Mouse (Mus musculus) midbrain, embryonic 15.5 days (tissue): ENCODE data around the gene Iqsec1. TPM values are rescaled to one million over a fixed set of nuclear protein-coding genes. Genes with fewer than 3 reads are reported as not detected.

Experiments used
- ATAC-seq: fragments of 200-750 bp; cut with Nextera tagmentation; replicated peaks from 2 replicates; pipeline ENCODE4 v1.8.0; 2017; ENCODE audit warnings: moderate TSS enrichment
- H3K27ac ChIP-seq: fragments of 300-500 bp; sonication (generic); 2 replicates; pipeline ENCODE4 v1.5.1; 2015; ENCODE audit warnings: mild to moderate bottlenecking, inconsistent platforms
- H3K27me3 ChIP-seq: fragments of 300-500 bp; sonication (generic); replicated peaks from 2 replicates; pipeline ENCODE4 v1.6.1; 2015; ENCODE audit warnings: inconsistent platforms
- H3K36me3 ChIP-seq: fragments of 300-500 bp; sonication (generic); replicated peaks from 2 replicates; pipeline ENCODE4 v1.6.1; 2015; ENCODE audit warnings: inconsistent platforms
- H3K4me1 ChIP-seq: fragments of 300-500 bp; sonication (generic); 2 replicates; pipeline ENCODE4 v1.6.1; 2015; ENCODE audit warnings: inconsistent platforms
- H3K4me2 ChIP-seq: fragments of 300-500 bp; sonication (generic); 2 replicates; pipeline ENCODE4 v1.6.1; 2015; ENCODE audit warnings: inconsistent platforms, mild to moderate bottlenecking, moderate library complexity
- H3K4me3 ChIP-seq: fragments of 300-500 bp; sonication (generic); 2 replicates; pipeline ENCODE4 v1.5.1; 2015; ENCODE audit warnings: mild to moderate bottlenecking, inconsistent platforms
- H3K9ac ChIP-seq: fragments of 300-500 bp; sonication (generic); 2 replicates; pipeline ENCODE4 v1.6.1; 2015; ENCODE audit warnings: mild to moderate bottlenecking, inconsistent platforms
- H3K9me3 ChIP-seq: fragments of 300-500 bp; sonication (generic); 2 replicates; pipeline ENCODE4 v1.6.1; 2016; ENCODE audit warnings: inconsistent platforms
- WGBS: fragments of 180-500 bp; shearing (Covaris S2); methylation state at CpG from one replicate; pipeline ENCODE4 v1.1.7; 2015; ENCODE audit warnings: mixed read lengths; 5-methylcytosine and 5-hydroxymethylcytosine counted together
- polyA plus RNA-seq: library from polyadenylated mRNA; unstranded; fragments of >200 nt; fragmentation: Nextera tagmentation; extraction: Ambion mirVana; gene quantifications from 2 replicates; pipeline ENCODE4 v1.2.1, GENCODE M21; 2015

Gene Iqsec1
- polyA plus RNA-seq, 1 experiment from 2014 or later, result 25.9 TPM

GRCm38 (mm10) chr6:90754927-90755612 lies 233.4 kb downstream of the Iqsec1 start:
- no peaks in the 10 kb centered on the region for H3K27me3 ChIP-seq

DNA sequence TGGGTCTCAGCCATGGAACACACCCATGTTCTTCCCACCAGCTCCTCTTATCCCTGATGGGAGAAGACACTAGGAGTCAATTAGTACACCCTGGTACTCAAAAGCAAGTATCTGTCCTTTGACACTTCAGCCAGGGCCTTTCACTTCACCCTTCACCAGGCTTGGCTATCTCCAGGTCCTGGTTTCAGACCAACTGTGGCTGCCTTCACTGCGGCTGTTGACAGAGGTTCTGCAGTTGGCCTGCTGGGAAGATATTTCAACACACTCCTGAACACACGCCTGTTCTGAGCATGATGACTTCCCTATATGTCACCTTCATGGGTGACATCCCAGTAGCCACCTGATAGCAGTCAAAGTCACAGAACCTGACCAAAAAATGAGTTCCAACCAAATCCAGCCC lies 234.4 kb downstream of the Iqsec1 start:
- Histone ChIP-seq H3K4me2 (no peak overlapping the region), H3K9ac (no peak overlapping the region), H3K36me3 (no peaks in the 10 kb centered on the region), H3K27me3 (no peaks in the 10 kb centered on the region), H3K4me1 (no peaks in the 10 kb centered on the region), H3K9me3 (no peaks in the 10 kb centered on the region), H3K27ac (no peak overlapping the region), H3K4me3 (no peak overlapping the region)
- ATAC-seq, result no peak
- WGBS, result 90% methylated on average over 2 of the region's 2 CpGs

More at GRCm38 (mm10) chr6:90754927-90755612, 233.4 kb downstream of the Iqsec1 start:
- ATAC-seq, result no peak
- Histone ChIP-seq H3K4me2 (no peak overlapping the region), H3K4me3 (no peak overlapping the region), H3K36me3 (no peaks in the 10 kb centered on the region), H3K9me3 (no peaks in the 10 kb centered on the region), H3K9ac (no peak overlapping the region), H3K27ac (no peak overlapping the region), H3K4me1 (peaks cover 8% of the 10 kb centered on the region; the same call in 1 of the 2 replicates)
- 87% methylated on average over 7 of the region's 7 CpGs for WGBS

DNA sequence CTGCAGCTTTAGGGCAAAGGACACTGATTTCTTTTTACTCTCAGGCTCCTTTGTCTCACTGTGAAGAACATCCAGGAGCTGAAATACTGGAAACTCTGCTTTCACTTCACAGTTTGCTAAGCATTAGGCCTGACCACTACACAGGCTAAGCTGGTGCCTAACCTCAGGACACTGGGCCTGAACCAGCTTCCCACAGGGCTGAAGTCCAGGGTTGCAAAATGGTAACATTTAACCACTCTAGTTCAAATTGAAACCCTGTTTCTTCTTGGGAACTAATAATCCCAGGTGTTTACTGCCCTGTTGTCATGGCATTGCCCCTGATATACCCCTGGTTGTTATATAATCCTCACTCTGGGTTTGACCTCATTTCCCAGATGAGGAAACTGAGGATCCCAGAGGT lies 234.8 kb downstream of the Iqsec1 start:
- no peak overlapping the region for H3K9ac ChIP-seq
- no peak overlapping the region for H3K4me2 ChIP-seq
- no peak overlapping the region for H3K27ac ChIP-seq
- no peak overlapping the region for H3K4me3 ChIP-seq
- ATAC-seq, result no peak
- no peaks in the 10 kb centered on the region for H3K27me3 ChIP-seq
- no peaks in the 10 kb centered on the region for H3K4me1 ChIP-seq
- H3K36me3 ChIP-seq, result no peaks in the 10 kb centered on the region
- H3K9me3 ChIP-seq, result no peaks in the 10 kb centered on the region

DNA sequence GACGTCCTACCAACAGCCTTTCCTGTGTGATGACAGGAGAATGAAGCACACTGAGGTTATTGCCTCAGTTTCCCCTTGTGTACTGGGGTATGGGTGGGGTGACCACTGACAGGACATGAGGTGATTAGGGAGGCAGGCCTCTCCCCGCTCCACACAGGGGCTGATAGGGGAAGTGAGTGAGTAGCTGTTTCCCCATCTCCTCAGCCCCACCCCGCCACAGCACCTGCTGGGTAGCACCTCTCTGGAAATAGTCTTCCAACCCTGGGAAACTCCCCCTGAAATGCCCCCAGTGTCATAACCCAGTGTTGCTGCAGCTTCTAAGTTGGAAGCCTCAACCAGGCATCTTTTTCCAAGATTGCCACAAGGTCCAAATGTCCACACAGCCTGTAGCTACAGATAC lies 236.9 kb downstream of the Iqsec1 start:
- no peaks in the 10 kb centered on the region for H3K9me3 ChIP-seq
- H3K4me2 ChIP-seq, result no peak overlapping the region
- WGBS, result 89% methylated on average over 3 of the region's 3 CpGs
- peaks cover 2% of the 10 kb centered on the region for H3K4me1 ChIP-seq
- no peak overlapping the region for H3K4me3 ChIP-seq
- H3K27me3 ChIP-seq, result no peaks in the 10 kb centered on the region
- no peak overlapping the region for H3K9ac ChIP-seq
- no peak overlapping the region for H3K27ac ChIP-seq
- no peaks in the 10 kb centered on the region for H3K36me3 ChIP-seq
- no peak for ATAC-seq

DNA sequence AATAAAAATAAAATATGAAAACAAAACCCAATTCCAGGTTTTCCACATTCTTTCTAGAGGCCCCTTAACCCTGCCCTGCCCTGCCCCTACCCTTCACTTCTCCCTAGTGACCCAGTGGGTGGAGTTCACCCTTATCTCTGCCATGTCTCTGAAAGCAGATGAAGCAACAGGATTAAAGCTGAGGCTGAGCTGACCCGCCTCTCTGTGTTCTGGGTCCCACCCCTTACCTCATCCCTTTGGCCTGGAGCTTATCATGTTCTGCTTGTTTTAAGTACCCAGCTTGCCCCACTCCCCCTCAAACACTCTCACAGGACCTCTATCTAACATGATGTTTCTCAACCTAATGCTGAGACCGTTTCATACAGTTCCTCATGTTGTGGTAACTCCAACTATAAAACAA lies 238.4 kb downstream of the Iqsec1 start:
- peaks cover 13% of the 10 kb centered on the region for H3K4me1 ChIP-seq
- no peak overlapping the region for H3K4me3 ChIP-seq
- ATAC-seq, result no peak
- no peak overlapping the region for H3K4me2 ChIP-seq
- H3K9me3 ChIP-seq, result no peaks in the 10 kb centered on the region
- 56% methylated on average over 2 of the region's 2 CpGs for WGBS
- H3K36me3 ChIP-seq, result no peaks in the 10 kb centered on the region
- no peaks in the 10 kb centered on the region for H3K27me3 ChIP-seq
- no peak overlapping the region for H3K9ac ChIP-seq
- no peak overlapping the region for H3K27ac ChIP-seq

DNA sequence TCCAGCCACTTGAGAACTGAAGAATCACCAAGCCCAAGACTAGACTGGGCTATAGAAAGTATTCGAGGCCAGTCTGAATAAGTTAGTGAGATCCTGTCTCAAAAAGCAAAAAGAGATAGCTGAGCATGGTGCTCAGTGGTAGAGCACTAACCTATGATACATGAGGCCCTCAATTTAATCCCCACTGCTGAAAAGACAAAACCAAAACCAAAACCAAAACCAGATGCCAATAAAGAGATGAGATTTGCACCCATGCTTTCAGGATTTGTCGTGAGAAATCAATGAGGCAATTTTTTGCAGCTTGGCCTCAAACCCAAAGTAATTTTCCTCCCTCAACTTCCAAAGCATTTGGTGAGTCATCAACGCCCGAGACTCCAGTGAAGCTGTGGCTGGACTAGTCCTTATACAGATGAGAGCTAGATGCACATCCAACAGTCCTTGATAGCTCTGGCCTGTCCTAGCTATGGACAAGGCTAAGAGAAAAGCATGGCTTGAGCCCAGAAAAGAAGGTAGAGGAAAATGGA lies 239.0 kb downstream of the Iqsec1 start:
- H3K36me3 ChIP-seq, result no peaks in the 10 kb centered on the region
- H3K27me3 ChIP-seq, result no peaks in the 10 kb centered on the region
- H3K9me3 ChIP-seq, result no peaks in the 10 kb centered on the region
- no peak overlapping the region for H3K4me2 ChIP-seq
- WGBS, result 89% methylated on average over 4 of the region's 4 CpGs
- peaks cover 13% of the 10 kb centered on the region for H3K4me1 ChIP-seq
- H3K27ac ChIP-seq, result no peak overlapping the region
- ATAC-seq, result no peak
- H3K4me3 ChIP-seq, result no peak overlapping the region
- no peak overlapping the region for H3K9ac ChIP-seq

DNA sequence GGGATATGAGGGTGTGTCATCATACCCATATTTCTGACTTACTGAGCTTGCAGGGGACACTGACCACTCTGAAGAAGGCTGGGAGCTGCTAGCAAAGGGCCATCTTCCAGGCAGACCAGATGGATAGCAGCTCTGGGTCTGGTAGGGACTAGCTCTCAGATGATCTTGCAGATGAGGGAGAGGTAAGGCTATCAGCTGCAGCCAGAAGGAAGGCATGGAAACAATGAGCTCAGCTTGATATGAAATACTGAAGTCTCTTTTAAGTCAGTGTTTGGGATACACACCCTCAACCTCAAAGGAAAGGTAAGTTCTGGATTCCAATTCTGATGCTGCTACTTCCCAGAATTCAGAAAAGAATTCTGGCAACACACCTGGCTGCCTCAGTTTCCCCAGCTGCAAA lies 239.5 kb downstream of the Iqsec1 start:
- H3K9ac ChIP-seq, result no peak overlapping the region
- ATAC-seq, result no peak

GRCm38 (mm10) chr6:90746331-90746864 lies 242.1 kb downstream of the Iqsec1 start:
- H3K36me3 ChIP-seq, result no peaks in the 10 kb centered on the region
- H3K9ac ChIP-seq, result no peak overlapping the region
- peak overlapping the region; percentile 36; the same call in 1 of the 2 replicates for H3K27ac ChIP-seq
- no peaks in the 10 kb centered on the region for H3K9me3 ChIP-seq
- H3K27me3 ChIP-seq, result no peaks in the 10 kb centered on the region
- 63% methylated on average over 3 of the region's 3 CpGs for WGBS
- peak; percentile 40; the same call in 1 of the 2 replicates for ATAC-seq
- H3K4me3 ChIP-seq, result no peak overlapping the region
- no peak overlapping the region for H3K4me2 ChIP-seq
- peaks cover 13% of the 10 kb centered on the region for H3K4me1 ChIP-seq

More for the DNA sequence above, 239.5 kb downstream of the Iqsec1 start:
- peaks cover 13% of the 10 kb centered on the region for H3K4me1 ChIP-seq
- no peak overlapping the region for H3K27ac ChIP-seq
- no peaks in the 10 kb centered on the region for H3K27me3 ChIP-seq
- H3K9me3 ChIP-seq, result no peaks in the 10 kb centered on the region
- H3K36me3 ChIP-seq, result no peaks in the 10 kb centered on the region
- H3K4me3 ChIP-seq, result no peak overlapping the region
- H3K4me2 ChIP-seq, result no peak overlapping the region

DNA sequence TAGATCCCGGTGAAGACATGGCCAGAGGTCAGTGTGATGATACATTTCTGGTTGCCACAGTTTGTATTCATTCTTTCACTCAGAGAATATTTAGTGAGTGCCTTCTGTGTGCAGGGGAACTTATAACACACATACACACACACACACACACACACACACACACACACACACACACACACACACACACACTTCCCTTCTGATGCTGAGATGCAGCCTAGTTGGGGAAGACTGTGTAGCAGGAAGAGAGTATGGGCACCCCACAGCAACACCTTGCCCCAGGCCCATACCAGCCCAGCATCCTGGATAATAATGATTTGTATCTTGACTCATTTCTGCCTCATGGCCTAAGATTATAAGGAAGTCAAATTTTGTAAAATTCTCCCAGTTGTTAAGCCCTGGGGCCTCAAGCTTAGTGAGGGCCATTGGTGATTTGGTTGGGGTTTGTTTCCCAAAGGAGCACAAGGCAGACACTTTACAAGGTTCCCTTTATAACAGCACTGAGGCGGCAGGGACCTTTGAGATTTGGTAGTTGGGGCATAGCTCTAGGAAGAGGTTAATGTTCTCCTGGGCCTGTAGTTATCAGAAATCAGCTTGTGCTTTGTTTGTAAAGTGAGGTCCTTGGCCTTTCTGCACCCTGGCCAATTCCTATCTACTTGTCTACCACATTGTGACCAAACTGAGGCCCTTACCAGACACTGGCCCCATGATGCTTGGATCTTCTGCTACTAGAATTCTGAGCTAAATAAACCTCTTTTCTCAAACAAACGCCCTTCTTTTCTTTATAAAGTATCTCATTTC lies 242.9 kb downstream of the Iqsec1 start:
- no peak overlapping the region for H3K9ac ChIP-seq
- peak overlapping the region; percentile 36; the same call in 1 of the 2 replicates for H3K27ac ChIP-seq
- H3K36me3 ChIP-seq, result no peaks in the 10 kb centered on the region
- no peaks in the 10 kb centered on the region for H3K9me3 ChIP-seq
- no peak overlapping the region for H3K4me2 ChIP-seq
- H3K4me3 ChIP-seq, result no peak overlapping the region
- no peaks in the 10 kb centered on the region for H3K27me3 ChIP-seq
- WGBS, result 87% methylated on average over 3 of the region's 3 CpGs
- ATAC-seq, result no peak
- H3K4me1 ChIP-seq, result peaks cover 13% of the 10 kb centered on the region

DNA sequence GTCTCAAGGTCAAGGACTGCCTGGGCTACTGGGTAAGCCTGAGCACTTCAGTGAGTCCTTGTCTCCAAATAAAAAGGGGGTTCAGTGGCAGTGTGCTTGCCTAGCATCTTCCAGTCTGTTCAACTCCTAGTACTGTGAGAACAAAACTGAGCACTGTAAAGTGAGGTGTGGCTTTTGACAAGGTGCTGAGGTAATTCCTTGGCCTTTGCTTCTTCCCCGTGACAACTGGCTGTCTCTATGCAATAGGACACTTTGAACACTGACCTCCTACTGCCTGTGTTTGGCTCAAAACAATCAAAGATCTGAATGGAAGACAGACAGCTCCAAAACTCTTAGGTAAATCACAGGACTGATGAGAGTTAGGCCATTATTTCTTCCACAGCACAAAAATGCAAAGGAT lies 246.0 kb downstream of the Iqsec1 start:
- H3K27me3 ChIP-seq, result no peaks in the 10 kb centered on the region
- H3K9me3 ChIP-seq, result no peaks in the 10 kb centered on the region
- no peak overlapping the region for H3K4me2 ChIP-seq
- H3K9ac ChIP-seq, result no peak overlapping the region
- peaks cover 15% of the 10 kb centered on the region for H3K4me1 ChIP-seq
- no peak overlapping the region for H3K4me3 ChIP-seq
- 36% methylated on average over 1 of the region's 1 CpGs for WGBS
- H3K36me3 ChIP-seq, result no peaks in the 10 kb centered on the region
- no peak for ATAC-seq
- no peak overlapping the region for H3K27ac ChIP-seq

DNA sequence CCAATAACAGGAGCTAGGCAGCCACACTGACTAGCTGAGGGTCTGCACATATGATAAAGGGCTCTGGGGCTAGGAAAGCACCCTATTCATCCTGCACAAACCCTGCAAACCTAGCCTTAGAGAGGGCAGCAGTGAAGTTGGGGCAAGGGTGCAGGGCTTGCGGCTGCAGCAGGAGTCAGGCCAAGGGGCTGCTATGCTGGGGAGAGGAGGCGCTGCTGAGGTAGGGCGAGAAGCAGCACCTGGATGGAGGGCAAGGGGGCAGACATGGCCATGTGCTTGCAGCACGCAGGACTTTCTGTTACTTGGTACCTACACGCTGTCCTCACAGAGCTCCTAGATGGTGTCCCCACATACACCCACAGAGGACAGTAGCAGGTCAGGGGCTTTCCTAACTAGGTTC lies 246.8 kb downstream of the Iqsec1 start:
- H3K9ac ChIP-seq, result no peak overlapping the region
- ATAC-seq, result no peak
- no peak overlapping the region for H3K27ac ChIP-seq
- H3K4me3 ChIP-seq, result no peak overlapping the region
- no peaks in the 10 kb centered on the region for H3K36me3 ChIP-seq
- WGBS, result 89% methylated on average over 5 of the region's 5 CpGs
- H3K4me1 ChIP-seq, result peaks cover 21% of the 10 kb centered on the region
- H3K4me2 ChIP-seq, result no peak overlapping the region
- no peaks in the 10 kb centered on the region for H3K9me3 ChIP-seq
- no peaks in the 10 kb centered on the region for H3K27me3 ChIP-seq

DNA sequence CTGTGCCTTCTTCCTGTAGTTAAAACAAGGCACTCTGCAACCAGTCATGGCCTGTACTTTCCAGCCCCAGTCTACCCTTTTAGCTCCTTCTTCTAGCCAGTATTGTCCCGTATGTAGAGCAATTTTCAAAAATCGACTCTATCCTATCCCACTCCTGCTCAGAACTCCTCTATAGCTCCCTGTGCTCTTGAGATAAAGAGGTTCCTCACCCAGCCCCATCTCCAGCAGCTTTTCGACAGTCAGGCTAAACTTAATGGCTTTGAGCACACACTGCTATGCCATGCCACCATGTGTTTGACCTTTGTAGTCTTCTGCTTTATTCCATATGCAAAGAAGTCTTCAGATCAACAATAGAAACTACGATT lies 247.4 kb downstream of the Iqsec1 start:
- no peak overlapping the region for H3K4me2 ChIP-seq
- H3K36me3 ChIP-seq, result no peaks in the 10 kb centered on the region
- no peak for ATAC-seq
- no peak overlapping the region for H3K9ac ChIP-seq
- no peak overlapping the region for H3K4me3 ChIP-seq
- WGBS, result 66% methylated on average over 4 of the region's 4 CpGs
- no peaks in the 10 kb centered on the region for H3K27me3 ChIP-seq
- H3K4me1 ChIP-seq, result peaks cover 20% of the 10 kb centered on the region
- H3K27ac ChIP-seq, result no peak overlapping the region
- no peaks in the 10 kb centered on the region for H3K9me3 ChIP-seq
